Mouse (Mus musculus) hindbrain, embryonic 13.5 days (tissue): Measurements from ENCODE around the gene Hist1h4c. TPM values are rescaled to one million over a fixed set of nuclear protein-coding genes. Genes with fewer than 3 reads are reported as not detected.
"Not testable (repeated sequence)": the region's sequence is repeated elsewhere in the genome, so short reads cannot be mapped to it uniquely, and the experiment has no call there.

Source experiments
- ATAC-seq: fragments of 200-750 bp; cut with Nextera tagmentation; 2 replicates; pipeline ENCODE4 v1.8.0; 2017; ENCODE audit warnings: moderate TSS enrichment; ENCODE audit not compliant: low FRiP score
- H3K27ac ChIP-seq: fragments of 300-500 bp; sonication (generic); 2 replicates; pipeline ENCODE4 v1.5.1; 2015; ENCODE audit warnings: inconsistent platforms, mild to moderate bottlenecking, moderate library complexity
- H3K27me3 ChIP-seq: fragments of 300-500 bp; sonication (generic); 2 replicates; pipeline ENCODE4 v1.6.1; 2015; ENCODE audit warnings: mild to moderate bottlenecking, inconsistent platforms
- H3K36me3 ChIP-seq: fragments of 300-500 bp; sonication (generic); 2 replicates; pipeline ENCODE4 v1.6.1; 2015; ENCODE audit warnings: mild to moderate bottlenecking, inconsistent platforms
- H3K4me1 ChIP-seq: fragments of 300-500 bp; sonication (generic); replicated peaks from 2 replicates; pipeline ENCODE4 v1.6.1; 2015; ENCODE audit warnings: inconsistent platforms
- H3K4me2 ChIP-seq: fragments of 300-500 bp; sonication (generic); 2 replicates; pipeline ENCODE4 v1.6.1; 2015; ENCODE audit warnings: inconsistent platforms, mild to moderate bottlenecking, moderate library complexity
- H3K4me3 ChIP-seq: fragments of 300-500 bp; sonication (generic); 2 replicates; pipeline ENCODE4 v1.5.1; 2015; ENCODE audit warnings: mild to moderate bottlenecking, inconsistent platforms
- H3K9ac ChIP-seq: fragments of 300-500 bp; sonication (generic); 2 replicates; pipeline ENCODE4 v1.6.1; 2015; ENCODE audit warnings: mild to moderate bottlenecking, inconsistent platforms
- H3K9me3 ChIP-seq: fragments of 300-500 bp; sonication (generic); 2 replicates; pipeline ENCODE4 v1.6.1; 2016; ENCODE audit warnings: inconsistent platforms
- WGBS: fragments of 180-500 bp; shearing (Covaris S2); methylation state at CpG from one replicate; pipeline ENCODE4 v1.1.7; 2015; 5-methylcytosine and 5-hydroxymethylcytosine counted together
- polyA plus RNA-seq: library from polyadenylated mRNA; unstranded; fragments of >200 nt; fragmentation: Nextera tagmentation; extraction: Ambion mirVana; gene quantifications from 2 replicates; pipeline ENCODE4 v1.2.1, GENCODE M21; 2015

Gene Hist1h4c
- polyA plus RNA-seq, 1 experiment from 2014 or later, result 3.9 TPM

- Histone ChIP-seq H3K9me3 (no peaks in the 10 kb centered on the region), H3K4me3 (no peak overlapping the region), H3K9ac (no peak overlapping the region), H3K27ac (no peak overlapping the region), H3K4me1 (peaks cover 24% of the 10 kb centered on the region), H3K4me2 (no peak overlapping the region), H3K27me3 (no peaks in the 10 kb centered on the region), H3K36me3 (no peaks in the 10 kb centered on the region)
- no peak for ATAC-seq
- 88% methylated on average over 4 of the region's 4 CpGs for WGBS
Measured at GRCm38 (mm10) chr13:23687181-23687580, 11.1 kb downstream of the Hist1h4c start.

DNA sequence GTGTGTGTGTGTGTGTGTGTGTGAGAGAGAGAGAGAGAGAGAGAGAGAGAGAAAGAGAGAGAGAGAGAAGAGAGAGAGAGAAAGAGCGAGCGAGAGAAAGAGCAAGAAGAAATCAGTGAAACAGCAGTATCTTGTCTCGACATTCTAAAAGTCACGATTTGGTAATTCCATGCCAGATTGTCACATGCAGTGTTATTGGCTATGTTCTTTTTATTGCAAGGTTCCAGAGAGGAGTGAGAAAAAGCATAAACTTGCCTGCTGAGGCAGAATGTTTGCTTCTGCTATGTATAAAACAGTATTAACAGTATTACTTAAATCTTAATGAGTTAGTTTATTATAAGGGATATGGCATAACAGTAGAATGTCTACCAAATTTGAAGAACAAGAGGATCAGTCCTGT, 12.3 kb downstream of the Hist1h4c start:
- H3K36me3 ChIP-seq, result no peaks in the 10 kb centered on the region
- no peaks in the 10 kb centered on the region for H3K9me3 ChIP-seq
- no peak for ATAC-seq
- H3K4me2 ChIP-seq, result peak overlapping the region; percentile 69
- 42% methylated on average over 4 of the region's 4 CpGs for WGBS
- H3K4me1 ChIP-seq, result peaks cover 24% of the 10 kb centered on the region
- H3K4me3 ChIP-seq, result peak overlapping the region; percentile 52
- H3K27me3 ChIP-seq, result no peaks in the 10 kb centered on the region
- H3K9ac ChIP-seq, result peak overlapping the region; percentile 75
- peak overlapping the region; percentile 95; the same call in 1 of the 2 replicates for H3K27ac ChIP-seq

- 12% methylated on average over 15 of the region's 15 CpGs for WGBS
- Histone ChIP-seq H3K4me2 (peak overlapping the region; percentile 69), H3K9ac (peak overlapping the region; percentile 75), H3K27ac (peak overlapping the region; percentile 95), H3K36me3 (no peaks in the 10 kb centered on the region), H3K4me1 (peaks cover 24% of the 10 kb centered on the region), H3K27me3 (no peaks in the 10 kb centered on the region), H3K9me3 (no peaks in the 10 kb centered on the region), H3K4me3 (peak overlapping the region; percentile 52)
- no peak for ATAC-seq
Measured at GRCm38 (mm10) chr13:23685121-23685861, 13.0 kb downstream of the Hist1h4c start.

- Histone ChIP-seq H3K4me3 (peak overlapping the region; percentile 52), H3K9ac (peak overlapping the region; percentile 75), H3K4me2 (peak overlapping the region; percentile 69), H3K27ac (peak overlapping the region; percentile 95), H3K4me1 (peaks cover 24% of the 10 kb centered on the region)
- not testable (repeated sequence) for H3K9me3 ChIP-seq, H3K27me3 ChIP-seq, H3K36me3 ChIP-seq
- peak; percentile 47 for ATAC-seq
- under 1% methylated on average over 18 of the region's 37 CpGs for WGBS
Measured at GRCm38 (mm10) chr13:23684295-23684945, 13.8 kb downstream of the Hist1h4c start.

GRCm38 (mm10) chr13:23683755-23684281, 14.4 kb downstream of the Hist1h4c start, which contains the start of the genes Hist1h2ac and Hist1h2bc:
Gene Hist1h2ac (minus strand): TSS chr13:23683948.
Gene Hist1h2bc (plus strand): TSS chr13:23684199.
- Histone ChIP-seq H3K4me3 (peak within 1 kb of the TSS; percentile 52), H3K9ac (peak within 1 kb of the TSS; percentile 75), H3K9me3 (no peaks in the 10 kb centered on the region), H3K36me3 (no peaks in the 10 kb centered on the region), H3K4me2 (peak within 1 kb of the TSS; percentile 69), H3K27ac (peak within 1 kb of the TSS; percentile 95), H3K27me3 (no peaks in the 10 kb centered on the region), H3K4me1 (peaks cover 24% of the 10 kb centered on the region)
- peak; percentile 99 for ATAC-seq
- WGBS, result under 1% methylated on average over 29 of the region's 32 CpGs

DNA sequence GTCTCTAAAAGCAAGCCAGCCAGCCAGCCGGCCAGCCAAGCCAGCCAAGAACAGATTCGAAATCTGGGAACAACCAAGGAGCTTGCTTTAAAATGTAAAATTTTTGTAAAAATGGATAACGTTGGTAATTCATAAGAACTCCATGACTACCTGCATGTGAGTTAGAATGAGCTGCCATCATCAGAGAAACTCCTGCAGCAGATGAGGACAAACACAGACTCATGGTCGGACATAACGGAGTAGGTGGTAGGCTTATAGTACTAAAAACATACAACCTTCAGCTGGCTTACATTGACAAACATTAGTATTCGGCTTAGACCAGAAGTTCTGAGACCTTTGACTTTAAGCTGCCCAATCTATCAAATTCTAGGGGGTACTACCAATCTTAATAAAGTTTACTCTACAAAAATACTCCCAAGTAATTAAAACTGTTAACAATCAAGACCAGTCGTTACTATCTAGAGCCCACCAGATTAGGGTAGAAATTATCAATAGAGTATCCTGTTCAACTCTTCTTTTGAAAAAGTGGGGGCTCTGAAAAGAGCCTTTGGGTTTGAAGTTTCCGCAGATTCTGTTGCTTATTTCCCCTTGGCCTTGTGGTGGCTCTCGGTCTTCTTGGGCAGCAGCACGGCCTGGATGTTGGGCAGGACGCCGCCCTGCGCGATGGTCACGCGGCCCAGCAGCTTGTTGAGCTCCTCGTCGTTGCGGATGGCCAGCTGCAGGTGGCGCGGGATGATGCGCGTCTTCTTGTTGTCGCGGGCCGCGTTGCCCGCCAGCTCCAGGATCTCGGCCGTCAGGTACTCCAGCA, 15.1 kb downstream of the Hist1h4c start:
- peak overlapping the region; percentile 69 for H3K4me2 ChIP-seq
- ATAC-seq, result peak; percentile 67
- H3K4me3 ChIP-seq, result peak overlapping the region; percentile 52
- H3K36me3 ChIP-seq, H3K27me3 ChIP-seq, H3K9me3 ChIP-seq: not testable (repeated sequence)
- 9% methylated on average over 14 of the region's 30 CpGs for WGBS
- H3K9ac ChIP-seq, result peak overlapping the region; percentile 67
- peak overlapping the region; percentile 95 for H3K27ac ChIP-seq
- peaks cover 24% of the 10 kb centered on the region for H3K4me1 ChIP-seq

DNA sequence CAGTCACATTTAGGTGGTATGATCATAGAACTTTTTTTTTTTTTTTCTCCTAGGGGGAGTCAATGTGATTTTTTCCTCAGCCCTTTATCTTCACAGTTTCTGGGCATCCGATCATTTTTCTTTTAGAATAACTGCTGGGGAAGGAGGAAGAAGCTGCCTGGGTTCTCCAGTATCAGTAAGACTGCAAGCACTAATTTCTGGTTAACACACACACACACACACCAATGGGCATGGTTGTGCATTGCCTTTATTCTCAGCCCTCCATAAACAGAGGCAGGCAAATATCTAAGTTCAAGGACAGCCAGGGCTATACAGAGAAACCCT, 15.7 kb downstream of the Hist1h4c start:
- Histone ChIP-seq H3K4me1 (peaks cover 24% of the 10 kb centered on the region), H3K9ac (peak overlapping the region; percentile 67), H3K4me2 (peak overlapping the region; percentile 69), H3K36me3 (no peaks in the 10 kb centered on the region), H3K4me3 (peak overlapping the region; percentile 52; the same call in 1 of the 2 replicates), H3K27ac (peak overlapping the region; percentile 95; the same call in 1 of the 2 replicates), H3K27me3 (no peaks in the 10 kb centered on the region), H3K9me3 (no peaks in the 10 kb centered on the region)
- 50% methylated on average over 1 of the region's 1 CpGs for WGBS
- ATAC-seq, result no peak

DNA sequence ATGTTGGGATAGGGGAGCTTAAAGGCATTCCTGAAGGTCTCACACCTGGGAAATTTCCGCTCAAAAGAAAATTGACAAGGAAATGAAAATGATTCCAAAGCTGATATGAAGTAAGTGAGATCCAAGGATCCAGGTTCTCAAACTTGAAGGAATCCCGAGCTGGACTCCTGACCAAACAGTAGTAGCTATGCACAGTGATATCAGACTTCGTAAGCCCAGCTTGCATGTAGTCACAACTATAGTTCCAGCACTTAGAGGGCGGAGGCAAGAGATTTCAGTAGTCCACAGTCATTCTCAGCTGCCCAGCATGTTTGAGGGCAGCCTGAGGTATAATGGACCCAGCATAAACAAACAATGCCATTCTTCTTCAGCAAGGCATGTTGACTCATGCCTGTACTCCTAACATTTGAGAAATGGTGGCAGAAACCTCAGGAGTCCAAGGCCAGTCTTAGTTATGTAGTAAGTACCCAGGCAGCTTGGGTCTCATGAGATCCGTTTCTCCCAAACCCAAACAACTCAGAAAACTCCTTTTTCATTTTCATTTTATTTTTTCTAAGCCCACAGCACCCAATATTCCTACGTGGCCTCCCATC, 16.2 kb downstream of the Hist1h4c start:
- 89% methylated on average over 6 of the region's 6 CpGs for WGBS

GRCm38 (mm10) chr13:23662536-23662935, 35.7 kb downstream of the Hist1h4c start:
- Histone ChIP-seq H3K4me3 (no peak overlapping the region), H3K27me3 (no peaks in the 10 kb centered on the region), H3K27ac (no peak overlapping the region), H3K9ac (no peak overlapping the region), H3K36me3 (no peaks in the 10 kb centered on the region), H3K4me1 (no peaks in the 10 kb centered on the region), H3K9me3 (no peaks in the 10 kb centered on the region), H3K4me2 (no peak overlapping the region)
- ATAC-seq, result no peak
- 83% methylated on average over 3 of the region's 3 CpGs for WGBS

More for the DNA sequence above, 16.2 kb downstream of the Hist1h4c start:
- no peak overlapping the region for H3K27ac ChIP-seq
- H3K27me3 ChIP-seq, result no peaks in the 10 kb centered on the region
- no peak overlapping the region for H3K4me3 ChIP-seq
- H3K4me2 ChIP-seq, result no peak overlapping the region
- ATAC-seq, result no peak
- no peak overlapping the region for H3K9ac ChIP-seq
- no peaks in the 10 kb centered on the region for H3K9me3 ChIP-seq
- H3K36me3 ChIP-seq, result no peaks in the 10 kb centered on the region
- peaks cover 24% of the 10 kb centered on the region for H3K4me1 ChIP-seq

DNA sequence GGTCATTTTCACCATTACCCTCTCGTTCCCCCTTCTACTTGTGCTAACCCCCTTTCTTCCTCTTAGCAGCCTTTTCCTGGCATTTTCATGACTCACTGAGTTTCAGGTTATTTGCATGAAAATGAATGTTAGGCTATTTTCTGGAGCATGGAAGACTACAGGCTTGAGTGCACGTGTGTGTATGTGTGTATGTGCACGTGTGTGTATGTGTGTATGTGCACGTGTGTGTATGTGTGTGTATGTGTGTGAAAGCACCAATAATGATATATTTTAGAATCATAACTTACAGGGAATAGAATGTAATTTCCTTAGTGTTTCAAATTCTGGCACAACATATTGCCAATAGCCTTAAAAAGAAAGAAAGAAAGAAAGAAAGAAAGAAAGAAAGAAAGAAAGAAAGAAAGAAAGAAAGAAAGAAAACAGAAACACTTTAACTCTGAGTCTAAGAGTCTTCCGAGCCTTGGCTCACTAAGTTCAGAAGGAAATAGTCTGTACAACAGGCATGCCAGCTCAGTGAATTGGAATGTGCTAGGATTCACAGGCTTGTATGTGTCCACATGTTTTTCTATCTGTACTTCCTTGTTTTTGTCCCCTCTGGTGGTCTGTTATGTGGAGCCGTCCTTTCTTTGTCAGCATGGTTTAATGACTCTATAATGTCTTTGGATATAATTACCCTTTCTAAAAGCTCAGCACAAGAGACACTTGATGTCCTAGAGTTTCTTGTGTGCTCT, 38.5 kb downstream of the Hist1h4c start:
- no peak overlapping the region for H3K9ac ChIP-seq
- H3K9me3 ChIP-seq, result no peaks in the 10 kb centered on the region
- no peaks in the 10 kb centered on the region for H3K4me1 ChIP-seq
- 81% methylated on average over 6 of the region's 6 CpGs for WGBS
- H3K4me3 ChIP-seq, result no peak overlapping the region
- no peak overlapping the region for H3K27ac ChIP-seq
- H3K4me2 ChIP-seq, result no peak overlapping the region
- no peaks in the 10 kb centered on the region for H3K36me3 ChIP-seq
- no peaks in the 10 kb centered on the region for H3K27me3 ChIP-seq
- no peak for ATAC-seq
